Mouse (Mus musculus) induced T-regulatory cell, adult 2 months (primary cell): ENCODE measurements around the gene Pld4.
A peak's percentile ranks its signal among the peaks of the same experiment; 100 is the strongest.
"Not testable (repeated sequence)": the region's sequence is repeated elsewhere in the genome, so short reads cannot be mapped to it uniquely, and the experiment has no call there.

Source experiments
- DNase-seq: peaks from one replicate; pipeline ENCODE4 v3.0.0-alpha.2; 2012; ENCODE audit warnings: low read depth

The Pld4 gene

GRCm38 (mm10) chr12:112801864-112802846, 41.7 kb downstream of the Pld4 start, which contains the start of gene Ahnak2:
Ahnak2 (minus strand) TSS chr12:112802657.
- peak; percentile 34 for DNase-seq

GRCm38 (mm10) chr12:112802917-112803316, 42.5 kb downstream of the Pld4 start:
- peak; percentile 17 for DNase-seq

GRCm38 (mm10) chr12:112804046-112804445, 43.6 kb downstream of the Pld4 start:
- no peak for DNase-seq

- DNase-seq, result peak; percentile 12
These were observed 45.6 kb downstream of the Pld4 start for GRCm38 (mm10) chr12:112806044-112806443.

- DNase-seq, result peak; percentile 9
These were observed 47.3 kb downstream of the Pld4 start for GRCm38 (mm10) chr12:112807796-112808195.

- no peak for DNase-seq
These were observed 47.7 kb downstream of the Pld4 start for GRCm38 (mm10) chr12:112808212-112808586.

GRCm38 (mm10) chr12:112808587-112809364, 48.3 kb downstream of the Pld4 start, which contains the start of gene Clba1:
Clba1 (plus strand) TSS chr12:112808937.
- peak; percentile 96 for DNase-seq

- peak; percentile 43 for DNase-seq
These were observed 49.2 kb downstream of the Pld4 start for GRCm38 (mm10) chr12:112809641-112810040.

- peak; percentile 10 for DNase-seq
These were observed 49.8 kb downstream of the Pld4 start for GRCm38 (mm10) chr12:112810092-112810885.

GRCm38 (mm10) chr12:112813370-112813769, 52.9 kb downstream of the Pld4 start:
- DNase-seq, result no peak

GRCm38 (mm10) chr12:112814682-112815470, 54.4 kb downstream of the Pld4 start:
- no peak for DNase-seq

GRCm38 (mm10) chr12:112816294-112816693, 55.8 kb downstream of the Pld4 start:
- DNase-seq, result peak; percentile 79

GRCm38 (mm10) chr12:112816866-112817265, 56.4 kb downstream of the Pld4 start:
- DNase-seq, result not testable (repeated sequence)
